ENCODE assay signal across 17 mouse cellular contexts in genomic region chr16:49783369-49783768, GRCm38 (mm10).
"Had no signal": no experiment of that assay in that cellular context is flagged by ENCODE, and none has a peak within 500 bp of the region (broad histone marks: within the 10 kb centered on the region; RNA-seq: fewer than 3 reads in every experiment).

No protein-coding gene starts in this region.

- DNase-seq: kidney, adult 2 months; kidney, postnatal 25 days; liver; liver, embryonic 13.5 days; liver, postnatal 0 days; lung, postnatal 14 days; midbrain, embryonic 14.5 days; retina, postnatal 1 day; right cerebral cortex, postnatal 4 days; spleen, adult 18-20 months; thymus, adult 2 months; thymus, postnatal 25 days had no signal

- H3K9ac ChIP-seq: limb, embryonic 12.5 days; liver, embryonic 13.5 days; liver, postnatal 0 days; lung, embryonic 15.5 days; neural tube, embryonic 13.5 days; stomach, embryonic 15.5 days had no signal

- H3K4me3 ChIP-seq: limb, embryonic 12.5 days; liver, embryonic 13.5 days; lung, embryonic 15.5 days; midbrain, embryonic 10.5 days; neural tube, embryonic 13.5 days; stomach, embryonic 15.5 days had no signal

- H3K4me1 ChIP-seq: lung, embryonic 15.5 days; midbrain, embryonic 10.5 days; neural tube, embryonic 13.5 days; stomach, embryonic 15.5 days had no signal

- H3K27me3 ChIP-seq: limb, embryonic 12.5 days; liver, embryonic 13.5 days; lung, embryonic 15.5 days; neural tube, embryonic 13.5 days; stomach, embryonic 15.5 days had no signal

- H3K27ac ChIP-seq: limb, embryonic 12.5 days; lung, embryonic 15.5 days; midbrain, embryonic 10.5 days; neural tube, embryonic 13.5 days; stomach, embryonic 15.5 days had no signal

- ATAC-seq: liver, postnatal 0 days had no signal

- H3K36me3 ChIP-seq: limb, embryonic 12.5 days; liver, embryonic 13.5 days; lung, embryonic 15.5 days; midbrain, embryonic 10.5 days; neural tube, embryonic 13.5 days; stomach, embryonic 15.5 days had no signal
